Mouse (Mus musculus) liver, embryonic 11.5 days (tissue): ENCODE measurements around the gene Mak. TPM values are rescaled to one million over a fixed set of nuclear protein-coding genes. Genes with fewer than 3 reads are reported as not detected.

Source experiments
- ATAC-seq: fragments of 200-750 bp; cut with Nextera tagmentation; replicated peaks from 2 replicates; pipeline ENCODE4 v1.8.0; 2017; ENCODE audit warnings: moderate number of reproducible peaks, mild to moderate bottlenecking, moderate TSS enrichment, moderate library complexity; ENCODE audit not compliant: low FRiP score
- DNase-seq: peaks from one replicate; pipeline ENCODE4 v3.0.0-alpha.2; 2017; ENCODE audit warnings: low spot score
- H3K27ac ChIP-seq: fragments of 300-500 bp; sonication (generic); 2 replicates; pipeline ENCODE4 v1.5.1; 2014; ENCODE audit warnings: mild to moderate bottlenecking, low read depth, low read length, control low read depth
- H3K27me3 ChIP-seq: fragments of 300-500 bp; sonication (generic); replicated peaks from 2 replicates; pipeline ENCODE4 v1.6.1; 2014; ENCODE audit warnings: low read length, mixed read lengths; ENCODE audit not compliant: control insufficient read depth, insufficient read depth
- H3K36me3 ChIP-seq: fragments of 300-500 bp; sonication (generic); 2 replicates; pipeline ENCODE4 v1.6.1; 2014; ENCODE audit warnings: mild to moderate bottlenecking, low read length, moderate library complexity, mixed read lengths; ENCODE audit not compliant: control insufficient read depth, insufficient read depth
- H3K4me1 ChIP-seq: fragments of 300-500 bp; sonication (generic); replicated peaks from 2 replicates; pipeline ENCODE4 v1.6.1; 2014; ENCODE audit warnings: low read length, mixed read lengths; ENCODE audit not compliant: control insufficient read depth, insufficient read depth
- H3K4me2 ChIP-seq: fragments of 300-500 bp; sonication (generic); 2 replicates; pipeline ENCODE4 v1.6.1; 2014; ENCODE audit warnings: mild to moderate bottlenecking, control low read depth, moderate library complexity
- H3K4me3 ChIP-seq: fragments of 300-500 bp; sonication (generic); 2 replicates; pipeline ENCODE4 v1.5.1; 2014; ENCODE audit warnings: low read depth, low read length, control low read depth
- H3K9ac ChIP-seq: fragments of 300-500 bp; sonication (generic); 2 replicates; pipeline ENCODE4 v1.6.1; 2014; ENCODE audit warnings: low read depth, low read length, control low read depth
- H3K9me3 ChIP-seq: fragments of 300-500 bp; sonication (generic); 2 replicates; pipeline ENCODE4 v1.6.1; 2016; ENCODE audit warnings: low read length, inconsistent platforms, mixed read lengths; ENCODE audit not compliant: control insufficient read depth
- WGBS: fragments of 180-500 bp; shearing (Covaris S2); extraction: QIAGEN DNeasy Blood & Tissue Kit; methylation state at CpG from one replicate; pipeline ENCODE4 v1.1.7; 2014; 5-methylcytosine and 5-hydroxymethylcytosine counted together
- polyA plus RNA-seq: library from polyadenylated mRNA; unstranded; fragments of >200 nt; fragmentation: Nextera tagmentation; extraction: Ambion mirVana; gene quantifications from 2 replicates; pipeline ENCODE4 v1.2.1, GENCODE M21; 2014

The Mak gene
- polyA plus RNA-seq, 1 experiment from 2014 or later, result 0.56 TPM

DNA sequence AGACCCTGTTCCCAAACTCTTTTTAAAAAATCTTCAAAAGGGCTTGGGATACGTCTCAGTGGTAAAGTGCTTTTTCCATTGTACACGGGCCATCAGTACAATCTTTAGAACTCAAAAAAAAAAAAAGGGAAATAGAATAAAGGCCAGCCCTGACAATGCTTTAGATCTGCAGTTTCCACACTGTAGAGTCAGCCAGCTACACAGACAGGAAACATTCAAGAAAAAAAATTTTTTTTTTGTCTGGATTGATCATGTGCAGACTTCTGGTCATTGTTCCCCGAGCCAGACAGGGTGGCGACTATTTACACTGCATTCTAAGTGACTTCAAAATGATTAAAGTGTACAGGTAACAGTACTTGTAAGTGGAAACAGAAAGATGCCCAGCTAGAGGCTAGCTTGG lies 100.9 kb downstream of the Mak start:
- Histone ChIP-seq H3K27ac (no peak overlapping the region), H3K4me2 (no peak overlapping the region), H3K4me1 (no peaks in the 10 kb centered on the region; the same call in 1 of the 2 replicates), H3K27me3 (no peaks in the 10 kb centered on the region), H3K4me3 (no peak overlapping the region), H3K36me3 (no peaks in the 10 kb centered on the region), H3K9me3 (no peaks in the 10 kb centered on the region), H3K9ac (no peak overlapping the region)
- ATAC-seq, result no peak
- DNase-seq, result no peak
- 58% methylated on average over 4 of the region's 4 CpGs for WGBS

GRCm38 (mm10) chr13:40977609-40978008 lies 101.9 kb downstream of the Mak start:
- no peaks in the 10 kb centered on the region for H3K27me3 ChIP-seq
- no peak overlapping the region for H3K4me2 ChIP-seq
- H3K9ac ChIP-seq, result no peak overlapping the region
- no peaks in the 10 kb centered on the region for H3K36me3 ChIP-seq
- no peaks in the 10 kb centered on the region for H3K4me1 ChIP-seq
- ATAC-seq, result no peak
- no peak for DNase-seq
- 13% methylated on average over 7 of the region's 7 CpGs for whole genome bisulfite sequencing
- H3K4me3 ChIP-seq, result no peak overlapping the region
- H3K9me3 ChIP-seq, result no peaks in the 10 kb centered on the region
- no peak overlapping the region for H3K27ac ChIP-seq

Other genes starting within 250 kb of the Mak start
- 2.1 and 2.2 TPM in 2 replicates for gene Gcnt2, start 220.0 kb downstream of the Mak start, polyA plus RNA-seq
- gene Pak1ip1, start 78.7 kb downstream of the Mak start, polyA plus RNA-seq, result 105 and 109 TPM in 2 replicates
- gene Tmem14c, start 63.4 kb downstream of the Mak start, polyA plus RNA-seq, result 954 and 957 TPM in 2 replicates
- not detected in 2 replicates for gene Gcm2, start 31.3 kb upstream of the Mak start, polyA plus RNA-seq
- not detected in 2 replicates for gene Sycp2l, start 34.6 kb upstream of the Mak start, polyA plus RNA-seq
- gene Elovl2, start 140.7 kb upstream of the Mak start, polyA plus RNA-seq, result 32.5 and 38.1 TPM in 2 replicates
- gene Smim13, start 170.1 kb upstream of the Mak start, polyA plus RNA-seq, result 12.6 and 16.9 TPM in 2 replicates
- gene Gm17364, start 194.3 kb upstream of the Mak start, polyA plus RNA-seq, result not detected in 2 replicates